Mouse (Mus musculus): Measurements from ENCODE around the gene Aqp5. TPM values are rescaled to one million over a fixed set of nuclear protein-coding genes. Genes with fewer than 3 reads are reported as not detected.

Gene Aqp5
- polyA plus RNA-seq, 1 experiment from 2014 or later = not detected

GRCm38 (mm10) chr15:99592177-99592576 lies 1.6 kb downstream of the Aqp5 start:
- WGBS = 67% methylated on average over 8 of the region's 8 CpGs
- peaks cover 94% of the 10 kb centered on the region for H3K27me3 ChIP-seq (replicated peaks; ENCODE audit: control insufficient read depth, insufficient read depth, low read length)
- no peak overlapping the region for H3K9ac ChIP-seq (ENCODE audit: low read depth, low read length)
- ATAC-seq = no peak
- no peak overlapping the region for H3K4me2 ChIP-seq (replicated peaks; ENCODE audit: low read depth)
- no peaks in the 10 kb centered on the region for H3K36me3 ChIP-seq (ENCODE audit: control insufficient read depth, insufficient read depth)
- TF ChIP-seq CTCF (IDR thresholded peaks at IDR 0.05; ENCODE audit: low read depth) = no peak
- no peak overlapping the region for H3K27ac ChIP-seq (ENCODE audit: low read depth, low read length)
- H3K4me1 ChIP-seq (replicated peaks; ENCODE audit: control insufficient read depth, insufficient read depth, low read length) = no peaks in the 10 kb centered on the region
- no peaks in the 10 kb centered on the region for H3K9me3 ChIP-seq (ENCODE audit: control insufficient read depth)
- H3K4me3 ChIP-seq (ENCODE audit: low read depth, low read length) = no peak overlapping the region

- no peak overlapping the region for H3K9ac ChIP-seq (ENCODE audit: low read depth, low read length)
- no peaks in the 10 kb centered on the region for H3K4me1 ChIP-seq (replicated peaks; ENCODE audit: control insufficient read depth, insufficient read depth, low read length)
- no peak overlapping the region for H3K27ac ChIP-seq (ENCODE audit: low read depth, low read length)
- 82% methylated on average over 5 of the region's 5 CpGs for WGBS
- no peak overlapping the region for H3K4me2 ChIP-seq (replicated peaks; ENCODE audit: low read depth)
- ATAC-seq = no peak
- TF ChIP-seq CTCF (IDR thresholded peaks at IDR 0.05; ENCODE audit: low read depth) = no peak
- H3K36me3 ChIP-seq (ENCODE audit: control insufficient read depth, insufficient read depth) = no peaks in the 10 kb centered on the region
- no peak overlapping the region for H3K4me3 ChIP-seq (ENCODE audit: low read depth, low read length)
- H3K9me3 ChIP-seq (ENCODE audit: control insufficient read depth) = no peaks in the 10 kb centered on the region
- H3K27me3 ChIP-seq (replicated peaks; ENCODE audit: control insufficient read depth, insufficient read depth, low read length) = peaks cover 88% of the 10 kb centered on the region
Observed at GRCm38 (mm10) chr15:99592877-99593276, 2.3 kb downstream of the Aqp5 start.

GRCm38 (mm10) chr15:99594951-99595350 lies 4.4 kb downstream of the Aqp5 start:
- Histone ChIP-seq H3K27ac (ENCODE audit: low read depth, low read length) (no peak overlapping the region), H3K4me1 (replicated peaks; ENCODE audit: control insufficient read depth, insufficient read depth, low read length) (no peaks in the 10 kb centered on the region), H3K4me2 (replicated peaks; ENCODE audit: low read depth) (no peak overlapping the region), H3K4me3 (ENCODE audit: low read depth, low read length) (no peak overlapping the region), H3K36me3 (ENCODE audit: control insufficient read depth, insufficient read depth) (no peaks in the 10 kb centered on the region), H3K27me3 (replicated peaks; ENCODE audit: control insufficient read depth, insufficient read depth, low read length) (peaks cover 76% of the 10 kb centered on the region), H3K9ac (ENCODE audit: low read depth, low read length) (no peak overlapping the region), H3K9me3 (ENCODE audit: control insufficient read depth) (no peaks in the 10 kb centered on the region)
- no peak for ATAC-seq
- 69% methylated on average over 10 of the region's 10 CpGs for WGBS
- no peak for TF ChIP-seq CTCF (IDR thresholded peaks at IDR 0.05; ENCODE audit: low read depth)

GRCm38 (mm10) chr15:99596056-99596687 lies 5.6 kb downstream of the Aqp5 start:
- no peaks in the 10 kb centered on the region for H3K36me3 ChIP-seq (ENCODE audit: control insufficient read depth, insufficient read depth)
- no peaks in the 10 kb centered on the region for H3K4me1 ChIP-seq (replicated peaks; ENCODE audit: control insufficient read depth, insufficient read depth, low read length)
- WGBS = 2% methylated on average over 7 of the region's 7 CpGs
- H3K27ac ChIP-seq (ENCODE audit: low read depth, low read length) = no peak overlapping the region
- ATAC-seq = peak; percentile 81
- H3K4me3 ChIP-seq (ENCODE audit: low read depth, low read length) = no peak overlapping the region
- peaks cover 69% of the 10 kb centered on the region for H3K27me3 ChIP-seq (replicated peaks; ENCODE audit: control insufficient read depth, insufficient read depth, low read length)
- no peak overlapping the region for H3K4me2 ChIP-seq (replicated peaks; ENCODE audit: low read depth)
- no peak overlapping the region for H3K9ac ChIP-seq (ENCODE audit: low read depth, low read length)
- TF ChIP-seq CTCF (IDR thresholded peaks at IDR 0.05; ENCODE audit: low read depth) = peak; percentile 90
- no peaks in the 10 kb centered on the region for H3K9me3 ChIP-seq (ENCODE audit: control insufficient read depth)

- Histone ChIP-seq H3K4me3 (ENCODE audit: low read depth, low read length) (no peak overlapping the region), H3K27ac (ENCODE audit: low read depth, low read length) (no peak overlapping the region), H3K27me3 (replicated peaks; ENCODE audit: control insufficient read depth, insufficient read depth, low read length) (peaks cover 63% of the 10 kb centered on the region), H3K4me1 (replicated peaks; ENCODE audit: control insufficient read depth, insufficient read depth, low read length) (no peaks in the 10 kb centered on the region), H3K9me3 (ENCODE audit: control insufficient read depth) (no peaks in the 10 kb centered on the region), H3K9ac (ENCODE audit: low read depth, low read length) (no peak overlapping the region), H3K4me2 (replicated peaks; ENCODE audit: low read depth) (no peak overlapping the region), H3K36me3 (ENCODE audit: control insufficient read depth, insufficient read depth) (no peaks in the 10 kb centered on the region)
- WGBS = 59% methylated on average over 7 of the region's 7 CpGs
- ATAC-seq = peak; percentile 16; the same call in 1 of the 2 replicates
- no peak for TF ChIP-seq CTCF (IDR thresholded peaks at IDR 0.05; ENCODE audit: low read depth)
Observed at GRCm38 (mm10) chr15:99596841-99597240, 6.3 kb downstream of the Aqp5 start.

GRCm38 (mm10) chr15:99597596-99597995 lies 7.0 kb downstream of the Aqp5 start:
- no peak overlapping the region for H3K9ac ChIP-seq (ENCODE audit: low read depth, low read length)
- no peaks in the 10 kb centered on the region for H3K36me3 ChIP-seq (ENCODE audit: control insufficient read depth, insufficient read depth)
- H3K27me3 ChIP-seq (replicated peaks; ENCODE audit: control insufficient read depth, insufficient read depth, low read length) = peaks cover 61% of the 10 kb centered on the region
- H3K4me3 ChIP-seq (ENCODE audit: low read depth, low read length) = no peak overlapping the region
- 58% methylated on average over 8 of the region's 8 CpGs for WGBS
- no peak for ATAC-seq
- H3K4me1 ChIP-seq (replicated peaks; ENCODE audit: control insufficient read depth, insufficient read depth, low read length) = no peaks in the 10 kb centered on the region
- no peak overlapping the region for H3K27ac ChIP-seq (ENCODE audit: low read depth, low read length)
- TF ChIP-seq CTCF (IDR thresholded peaks at IDR 0.05; ENCODE audit: low read depth) = no peak
- no peaks in the 10 kb centered on the region for H3K9me3 ChIP-seq (ENCODE audit: control insufficient read depth)
- no peak overlapping the region for H3K4me2 ChIP-seq (replicated peaks; ENCODE audit: low read depth)
